Mouse (Mus musculus) telencephalon, adult 2 months (tissue): ENCODE measurements around the gene Fxr1.
"Not testable (repeated sequence)": the region's sequence is repeated elsewhere in the genome, so short reads cannot be mapped to it uniquely, and the experiment has no call there.

Experiments used
- DNase-seq: peaks from one replicate; pipeline ENCODE4 v3.0.0-alpha.2; 2011; ENCODE audit warnings: low read depth, low spot score

Gene Fxr1

DNA sequence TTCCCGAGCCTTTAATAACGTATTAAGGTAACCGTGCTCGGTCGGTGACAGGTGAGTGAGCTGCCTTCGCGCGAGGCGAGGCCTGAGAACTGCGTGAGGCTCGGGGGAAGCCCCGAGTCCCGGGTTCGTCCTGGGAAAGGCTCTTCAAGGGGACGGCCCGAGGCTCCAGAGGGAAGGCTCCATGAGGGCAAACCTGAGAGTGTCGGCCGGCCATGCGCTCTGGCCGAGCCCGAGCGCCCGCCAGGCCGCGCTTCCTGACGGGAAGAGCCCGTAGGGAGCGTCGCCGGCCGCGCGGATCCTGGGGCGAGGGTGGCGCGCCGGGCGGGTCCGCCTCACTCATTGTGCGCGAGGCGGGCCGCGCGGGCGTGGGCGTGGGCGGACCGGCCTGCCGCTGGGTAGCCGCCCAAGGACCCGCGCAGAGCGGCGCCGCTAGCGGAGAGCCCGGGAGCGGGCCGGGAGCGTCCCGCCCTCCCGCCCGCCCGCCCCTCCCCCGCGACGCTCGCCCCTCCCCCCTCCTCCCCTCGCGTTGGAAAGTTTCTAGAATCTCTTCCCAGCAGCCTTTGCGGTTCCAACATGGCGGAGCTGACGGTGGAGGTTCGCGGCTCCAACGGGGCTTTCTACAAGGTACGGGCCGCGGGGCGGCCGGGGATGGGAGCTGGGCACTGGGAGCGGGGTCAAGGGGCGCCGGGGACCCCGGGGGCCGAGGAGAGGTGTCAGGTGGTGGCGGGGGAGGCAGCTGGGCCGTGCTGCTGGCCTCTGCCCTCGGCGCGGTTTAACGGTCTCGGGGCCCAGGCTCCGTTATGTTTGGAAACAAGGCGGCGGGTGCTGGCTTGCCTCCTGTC lies at the start of gene Fxr1:
Fxr1 (plus strand) TSS at position 404 of the 842 bp plus-strand sequence.
- peak; percentile 50 for DNase-seq

DNA sequence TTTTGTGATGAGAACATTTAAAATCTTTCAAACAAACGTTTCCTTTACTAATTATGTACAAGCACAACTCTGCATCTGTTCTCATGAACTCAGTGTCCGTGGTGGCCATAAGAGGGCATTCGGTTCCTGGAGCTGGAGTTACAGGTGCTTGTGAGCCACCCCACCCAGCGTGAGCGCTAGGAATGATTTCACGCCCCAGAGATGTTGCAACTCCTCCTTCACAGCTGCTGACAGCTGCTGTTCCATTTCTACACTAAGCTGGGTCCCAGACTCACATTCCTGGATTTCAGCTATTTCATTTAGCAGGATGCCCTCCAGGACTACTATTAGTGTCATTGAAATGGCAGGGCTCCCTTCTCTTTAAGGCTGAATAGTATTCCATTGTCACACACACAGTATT lies 40.3 kb upstream of the Fxr1 start:
- DNase-seq: no peak

DNA sequence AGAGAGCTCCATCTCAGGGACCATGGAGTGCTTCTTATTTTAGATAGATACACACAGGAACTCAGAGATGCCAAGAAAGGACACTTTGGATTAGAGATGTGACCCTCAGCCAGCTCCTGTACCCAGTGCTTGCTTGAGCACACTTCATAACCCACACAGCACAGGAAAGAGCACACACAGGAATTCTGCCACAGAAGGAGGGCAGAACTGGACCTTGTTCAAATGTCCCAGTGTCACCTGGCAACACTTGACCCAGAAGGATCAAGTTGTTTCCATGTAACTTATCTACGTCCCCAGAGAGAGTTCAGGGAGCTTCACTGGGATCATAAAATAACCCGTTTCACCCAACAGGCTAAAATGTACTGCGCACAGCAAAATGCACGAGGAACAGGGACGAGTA lies 37.0 kb upstream of the Fxr1 start:
- DNase-seq: no peak

DNA sequence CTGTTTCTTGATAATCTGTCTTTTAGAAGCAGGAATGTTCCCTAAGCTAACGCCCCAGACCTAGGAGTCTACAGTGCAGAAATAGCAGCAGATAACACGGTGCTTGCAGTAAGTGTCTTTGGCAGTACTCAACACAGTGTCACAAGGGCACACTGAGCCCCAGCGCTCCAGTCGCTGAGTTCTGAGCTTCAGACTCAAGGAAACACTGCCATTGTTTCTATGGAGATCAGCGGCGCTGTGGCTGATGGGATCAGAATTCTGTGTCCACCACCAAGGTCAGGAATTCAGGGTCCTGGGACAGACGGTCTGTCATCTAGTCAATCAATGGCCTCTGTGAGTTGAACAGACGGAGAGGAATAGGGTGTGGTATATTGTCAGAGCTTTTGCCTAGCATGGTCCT lies 30.4 kb upstream of the Fxr1 start:
- DNase-seq: no peak

DNA sequence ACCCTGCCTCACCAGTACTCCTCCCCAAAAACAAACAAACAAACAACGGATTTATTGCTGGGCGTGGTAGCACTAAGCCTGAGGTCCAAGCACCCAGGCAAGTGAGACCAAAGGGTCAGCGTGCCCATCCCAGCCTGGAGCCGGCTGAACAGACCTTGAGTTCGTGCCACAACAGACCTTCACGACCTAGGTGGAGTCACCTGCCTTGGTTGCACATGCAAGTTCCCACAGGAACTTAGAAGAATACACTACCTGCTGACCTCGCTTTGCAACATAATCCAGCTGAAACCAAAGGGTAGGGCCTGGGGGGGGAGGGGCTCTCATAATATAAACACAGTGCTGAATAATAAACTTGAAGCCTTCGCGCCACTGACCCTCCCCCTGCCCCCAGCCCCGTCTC lies 29.3 kb upstream of the Fxr1 start:
- no peak for DNase-seq

DNA sequence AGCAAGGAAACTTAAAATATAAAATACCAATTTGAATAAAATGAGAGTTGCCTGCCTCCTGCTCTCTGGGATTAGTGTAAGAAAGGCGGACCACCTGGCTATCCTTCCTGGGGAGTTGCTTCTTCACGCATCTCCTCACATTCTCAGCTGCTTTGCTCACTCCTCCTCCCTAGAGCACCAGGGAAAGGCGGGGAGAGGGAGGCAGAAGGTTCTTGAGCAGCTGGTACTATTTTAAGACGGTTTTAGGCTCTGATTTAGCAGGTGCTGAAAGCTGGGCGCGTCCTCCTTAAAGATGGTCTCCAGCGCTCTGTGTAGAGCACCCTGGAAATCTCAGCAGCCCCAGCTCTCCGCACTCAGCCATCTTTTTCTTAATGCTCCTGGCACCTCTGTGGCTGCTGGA lies 28.8 kb upstream of the Fxr1 start:
- peak; percentile 26 for DNase-seq

DNA sequence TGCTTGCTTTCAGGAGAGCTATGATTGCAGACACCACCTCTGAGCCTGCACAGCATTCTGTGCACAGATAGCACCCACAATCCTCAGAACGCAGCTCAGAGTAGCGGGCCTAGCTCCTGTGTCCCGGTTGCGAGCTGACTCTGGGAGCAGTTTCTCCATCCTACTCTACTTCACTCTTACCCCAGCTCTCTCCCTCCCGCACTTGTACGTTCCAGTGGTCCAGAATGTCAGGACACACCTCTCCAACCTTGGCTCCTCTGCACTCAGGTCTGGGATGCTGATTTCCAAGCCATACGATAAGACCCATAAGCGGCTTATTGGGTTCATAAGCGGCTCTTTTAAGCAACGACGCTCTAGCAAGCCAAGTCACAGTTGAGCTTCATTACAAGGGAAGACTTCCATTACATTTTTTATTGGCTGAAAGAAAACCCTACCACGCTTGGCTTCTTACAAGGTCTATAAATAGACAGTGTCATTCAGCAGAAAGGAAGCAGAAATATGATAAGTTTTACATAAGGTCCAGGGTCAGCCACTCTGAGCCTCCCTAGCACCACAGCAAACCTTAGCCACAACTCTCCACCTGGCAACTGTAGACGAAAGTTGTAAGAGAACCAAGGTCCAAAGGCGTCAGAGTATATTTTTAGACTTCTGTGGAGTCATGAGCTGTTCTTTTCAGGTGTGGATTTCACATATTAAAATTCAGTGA lies 26.2 kb upstream of the Fxr1 start:
- no peak for DNase-seq

DNA sequence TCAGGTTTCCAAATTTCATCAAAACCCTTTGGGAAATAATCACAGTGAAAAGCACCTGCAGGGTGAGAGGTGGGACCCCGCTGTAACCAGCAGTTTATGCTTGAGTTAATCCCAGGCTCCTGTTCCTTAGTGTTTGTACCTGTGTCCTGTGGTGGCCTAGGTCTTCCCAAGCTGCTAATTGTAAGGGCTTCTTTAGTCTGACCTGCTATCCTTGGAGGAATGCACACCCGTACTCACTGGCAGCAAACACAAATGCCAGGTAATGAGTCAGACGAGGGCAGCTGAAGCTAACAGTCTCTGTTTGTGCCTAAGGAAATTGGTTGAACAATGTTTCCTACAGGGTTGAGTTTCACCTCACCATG lies 25.6 kb upstream of the Fxr1 start:
- no peak for DNase-seq

DNA sequence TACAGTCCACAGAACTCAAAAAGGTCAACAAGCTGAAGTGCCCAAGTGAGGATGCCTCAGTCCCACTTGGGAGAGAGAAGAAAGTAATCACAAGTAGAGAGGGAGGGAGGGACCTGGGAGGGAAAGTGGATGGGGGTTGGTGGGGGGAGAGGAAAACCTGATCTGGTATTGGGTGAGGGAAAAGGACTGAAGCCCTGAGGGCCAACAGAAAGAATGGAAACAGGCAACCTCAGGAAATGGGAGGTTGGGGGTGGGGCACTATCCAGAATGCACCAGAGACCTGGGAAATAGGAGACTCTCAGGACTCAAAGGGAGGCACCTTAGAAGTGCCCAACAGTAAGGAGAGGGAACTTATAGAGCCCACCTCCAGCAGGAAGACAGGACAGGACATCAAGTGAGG lies 18.1 kb upstream of the Fxr1 start:
- not testable (repeated sequence) for DNase-seq

DNA sequence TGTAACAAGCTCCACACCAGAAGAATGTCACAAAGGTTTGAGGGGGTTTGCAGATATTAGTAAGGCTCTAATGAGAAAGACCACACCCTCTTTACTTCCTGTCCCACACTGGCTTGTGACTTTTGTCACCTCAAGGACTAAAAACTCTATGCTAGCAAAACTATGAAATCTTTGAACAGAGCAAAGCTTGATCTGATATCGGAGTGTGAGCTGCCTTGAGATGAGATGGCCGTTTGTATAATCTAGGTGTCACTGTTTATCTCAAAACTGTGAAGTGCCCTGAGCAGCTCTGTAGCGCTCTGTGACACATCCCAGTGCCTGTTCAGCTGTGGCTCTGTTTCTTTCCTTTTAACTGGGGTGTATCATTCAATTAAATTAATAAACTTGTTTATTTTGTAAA lies 15.9 kb upstream of the Fxr1 start:
- no peak for DNase-seq

DNA sequence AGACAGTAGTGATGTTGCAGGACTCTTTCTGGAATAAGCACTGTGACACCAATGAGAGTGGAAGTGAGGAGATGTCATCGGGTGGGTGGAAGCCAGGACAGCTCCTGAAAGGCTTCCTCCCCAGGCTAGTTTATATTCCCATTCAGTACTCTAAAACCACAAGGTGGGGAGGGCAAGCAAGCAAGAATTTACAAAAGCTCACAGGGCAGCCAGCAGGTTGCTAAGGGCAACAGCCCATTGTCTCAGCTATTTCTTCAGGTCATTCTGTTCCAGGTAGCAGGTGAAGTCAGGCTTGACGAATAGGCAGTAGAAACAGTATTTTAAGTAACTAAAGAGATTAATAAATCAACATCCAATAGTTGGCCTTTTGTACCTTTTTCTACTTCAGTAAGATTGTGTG lies 13.4 kb upstream of the Fxr1 start:
- DNase-seq: no peak

DNA sequence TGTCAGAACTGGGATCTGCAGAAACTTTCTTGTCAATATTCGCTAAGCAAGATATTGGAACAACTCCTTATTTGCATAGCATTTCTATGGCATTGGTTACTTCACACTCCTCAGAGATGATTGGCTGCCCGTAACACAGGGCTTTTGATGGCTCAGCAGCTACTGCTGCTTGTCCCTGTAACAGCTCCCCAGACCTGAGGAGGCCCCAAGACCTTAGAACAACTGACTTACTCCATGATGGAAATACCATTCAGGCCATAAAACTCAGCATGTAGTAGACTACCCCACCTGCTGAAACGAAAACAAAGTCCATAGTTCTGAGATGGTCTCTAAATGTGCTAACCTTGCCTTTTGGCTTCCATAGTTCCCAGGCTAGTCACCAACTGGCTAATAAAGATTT lies 12.9 kb upstream of the Fxr1 start:
- DNase-seq: no peak

DNA sequence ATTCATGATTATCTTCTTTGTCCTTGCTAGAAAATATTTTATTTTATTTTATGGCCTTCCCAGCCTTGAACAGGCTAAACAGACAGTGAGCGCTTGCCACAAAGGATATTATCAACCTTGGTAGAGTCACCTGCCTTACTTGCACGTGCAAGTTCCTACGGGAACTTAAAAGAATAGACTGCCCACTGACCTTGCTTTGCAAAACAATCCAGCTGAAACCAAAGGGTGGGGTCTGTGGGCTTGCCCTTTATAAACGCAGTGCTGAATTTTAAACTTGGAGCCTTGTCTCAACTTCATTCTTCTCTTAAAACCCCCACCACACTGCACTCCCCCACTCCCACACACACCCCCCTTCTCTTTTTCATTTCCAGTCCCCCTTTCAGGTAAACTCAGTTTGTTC lies 12.1 kb upstream of the Fxr1 start:
- DNase-seq: no peak

DNA sequence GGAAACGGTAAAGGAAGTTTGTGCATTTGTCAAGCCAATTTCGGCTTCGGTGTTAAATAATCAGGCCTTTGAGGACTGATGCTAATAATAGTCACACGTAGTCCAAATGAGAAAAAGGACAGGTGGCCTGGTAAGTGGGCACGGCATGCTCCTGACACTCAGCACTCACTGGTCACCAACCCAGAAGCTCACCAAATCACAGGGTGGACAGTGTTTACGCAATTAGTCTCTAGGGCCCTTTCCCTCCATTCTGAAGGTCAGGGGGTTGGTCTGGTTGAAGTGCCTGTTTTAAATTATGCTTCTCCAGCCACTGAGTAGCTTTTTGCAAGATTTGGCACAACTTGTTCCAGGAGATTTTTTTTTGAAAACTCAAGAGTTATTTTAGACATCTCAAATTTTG lies 11.6 kb upstream of the Fxr1 start:
- DNase-seq: no peak

DNA sequence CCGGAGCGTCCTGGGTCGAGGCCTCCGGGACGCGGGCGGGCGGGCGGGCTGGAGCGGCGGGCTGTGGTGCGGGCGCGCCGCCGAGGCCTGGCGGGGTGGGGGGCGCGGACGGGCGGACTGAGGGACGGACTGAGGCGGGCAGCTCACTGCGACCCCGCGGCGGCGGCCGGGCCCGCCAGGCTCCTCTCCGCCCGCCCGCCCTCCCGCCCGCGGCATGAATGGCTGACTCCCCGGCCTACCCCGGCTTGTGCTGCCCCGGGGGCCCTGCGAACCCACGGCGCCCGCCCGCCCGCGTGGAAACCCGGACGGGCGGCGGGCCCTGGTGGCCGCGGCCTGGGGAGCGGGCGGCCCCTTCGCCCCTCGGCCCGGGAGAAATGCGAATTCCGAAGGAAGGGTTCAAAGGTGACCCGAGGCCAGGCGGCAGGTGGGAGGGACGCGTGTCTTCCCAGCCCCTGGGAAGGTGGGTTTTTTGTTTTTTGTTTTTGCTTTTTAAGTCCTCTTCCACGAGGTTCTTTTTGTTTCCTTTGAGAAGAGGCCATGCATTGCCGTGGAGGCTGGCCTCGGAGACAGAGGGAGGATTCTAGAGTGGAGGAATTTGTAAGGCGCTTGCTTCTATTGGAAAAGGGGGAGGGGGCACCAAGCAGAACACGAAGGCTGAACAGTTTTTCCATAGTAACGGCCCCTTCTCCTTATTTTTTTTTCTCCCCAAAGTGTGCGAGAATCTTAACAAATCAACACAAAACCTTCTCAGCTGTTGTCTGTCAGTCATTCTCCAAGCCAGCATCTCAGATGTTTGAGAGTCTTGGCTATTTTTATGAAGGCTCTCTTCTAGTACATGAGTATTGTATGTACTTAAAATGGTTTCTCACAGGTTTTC lies 877 bp downstream of the Fxr1 start:
- no peak for DNase-seq

DNA sequence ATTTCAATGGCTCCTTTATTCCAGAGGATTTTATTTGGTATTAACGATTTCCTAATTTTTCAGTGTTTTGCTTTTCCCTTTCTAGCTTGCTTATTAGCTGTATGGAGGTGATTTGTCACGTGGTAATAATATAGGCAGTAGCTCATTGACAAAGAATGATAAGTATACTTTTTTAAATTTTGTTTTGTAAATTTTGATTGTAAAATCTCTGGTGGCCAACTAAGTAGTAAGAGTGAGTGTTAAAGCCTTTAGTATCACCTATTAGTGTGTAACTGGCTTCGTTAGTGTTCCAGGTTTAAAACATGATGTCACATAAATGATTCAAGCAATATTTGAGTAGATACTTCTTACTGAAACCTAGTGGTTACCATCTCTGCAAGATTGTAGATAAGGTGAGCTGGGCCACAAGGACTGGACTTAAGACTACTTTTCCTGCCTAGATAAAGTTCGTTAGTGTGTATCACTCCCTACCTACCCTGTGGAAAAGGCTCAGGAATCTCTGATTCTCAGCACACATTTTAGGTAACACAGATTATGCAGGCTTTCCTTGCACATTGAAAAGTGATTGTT lies 1.6 kb downstream of the Fxr1 start:
- no peak for DNase-seq

DNA sequence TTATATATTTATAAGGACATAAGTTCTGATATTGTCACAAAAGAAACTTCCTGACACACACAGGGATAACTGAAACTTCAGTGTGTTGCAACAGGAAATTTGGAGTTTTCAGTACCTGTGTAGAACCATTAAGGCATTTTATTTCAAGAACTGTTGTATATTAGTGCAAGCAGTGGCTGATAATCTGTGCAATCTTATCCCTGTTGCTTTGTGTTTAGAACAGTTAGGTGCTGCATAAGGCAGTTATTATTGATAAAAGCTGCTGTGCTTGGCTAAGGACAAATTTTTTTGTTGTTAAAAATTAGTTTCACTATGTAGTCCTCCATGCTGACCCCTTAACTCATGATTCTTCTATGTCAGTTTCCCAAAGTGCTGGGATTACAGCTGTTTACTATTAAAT lies 9.2 kb downstream of the Fxr1 start:
- DNase-seq: no peak

DNA sequence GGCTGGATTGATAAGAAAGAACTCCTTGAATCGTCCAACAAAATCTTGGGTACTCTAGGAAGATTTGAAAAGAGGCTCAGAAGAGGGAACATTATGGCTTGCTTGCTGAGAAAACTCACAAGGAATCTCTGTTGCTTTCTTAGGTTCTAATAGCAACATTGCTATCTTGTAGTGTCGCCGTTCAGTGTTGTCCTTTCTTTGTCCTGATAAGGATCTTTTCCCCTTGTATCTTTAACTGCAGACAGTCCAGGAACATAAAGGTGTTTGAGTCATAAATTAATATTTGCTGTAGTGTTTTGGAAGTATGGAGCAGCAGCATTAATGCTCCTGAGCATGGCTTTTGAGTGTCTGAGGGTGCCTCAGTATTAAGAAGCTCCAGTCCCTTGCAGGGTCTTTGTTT lies 10.9 kb downstream of the Fxr1 start:
- DNase-seq: no peak

DNA sequence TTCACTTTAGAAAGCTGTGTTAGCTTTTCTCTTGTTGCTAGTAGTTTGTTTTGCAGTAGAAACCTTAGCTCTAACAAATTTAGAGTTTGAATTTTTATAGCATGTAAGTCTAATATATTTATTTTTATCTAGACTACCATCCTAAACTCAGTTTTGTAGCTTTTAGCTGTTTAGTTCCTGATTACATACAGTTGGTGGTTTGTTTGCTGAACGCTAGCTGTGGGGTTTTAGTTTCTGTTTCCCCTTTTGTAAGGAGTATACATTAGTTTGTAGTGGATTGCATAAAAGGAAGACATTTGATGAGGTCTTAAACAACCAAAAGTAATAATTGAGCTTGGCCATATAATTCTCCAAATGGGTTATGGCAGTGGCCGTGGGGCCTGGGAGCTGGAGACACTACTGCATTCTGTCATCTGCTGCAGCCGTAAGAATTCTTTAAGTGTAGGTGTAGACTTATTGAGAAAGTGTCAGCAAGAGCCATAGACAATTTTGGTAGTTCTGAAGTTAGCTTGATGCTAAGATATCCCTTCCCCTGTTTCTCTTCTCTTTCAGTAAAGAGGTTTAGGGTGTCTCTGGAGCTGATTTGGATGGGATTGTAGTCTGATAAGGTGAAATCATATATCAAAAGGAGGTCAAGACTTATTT lies 14.1 kb downstream of the Fxr1 start:
- no peak for DNase-seq

DNA sequence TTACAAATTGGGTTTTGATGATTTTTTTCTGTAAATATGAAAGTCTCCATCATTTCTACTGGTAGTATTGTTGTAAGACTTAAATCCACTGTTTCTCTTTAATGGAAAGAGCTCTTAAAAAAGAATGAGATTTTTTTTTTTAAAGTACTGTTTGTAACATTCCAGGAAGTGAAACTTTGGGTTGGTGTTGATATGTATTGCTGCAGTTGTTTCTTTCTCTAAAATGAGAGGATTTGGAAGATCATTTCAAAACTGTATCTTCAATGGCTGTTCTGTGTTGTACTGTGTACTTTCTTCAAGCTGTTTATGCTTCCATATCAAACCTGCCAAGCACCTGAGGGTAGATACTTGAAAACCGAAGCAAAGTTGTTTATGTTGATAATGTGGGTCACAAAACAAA lies 15.1 kb downstream of the Fxr1 start:
- DNase-seq: no peak

DNA sequence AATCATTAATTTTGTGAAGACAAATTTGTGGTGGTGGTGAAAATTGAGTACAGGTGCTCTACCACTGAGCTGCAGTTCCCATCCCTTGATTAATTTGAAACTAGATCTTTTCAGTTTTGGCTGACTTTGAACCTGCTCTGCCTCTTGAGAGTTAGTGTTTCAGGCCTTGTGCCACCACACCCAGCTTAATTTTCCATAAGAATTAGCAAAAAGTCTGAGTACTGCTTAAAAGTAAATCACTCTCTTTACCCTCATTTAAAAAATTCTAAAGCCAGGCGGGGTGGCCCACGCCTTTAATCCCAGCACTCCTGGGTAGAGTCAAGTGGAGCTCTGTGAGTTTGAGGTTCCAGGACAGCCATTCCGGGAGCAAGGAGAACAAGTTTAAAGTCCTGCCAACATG lies 16.0 kb downstream of the Fxr1 start:
- no peak for DNase-seq

DNA sequence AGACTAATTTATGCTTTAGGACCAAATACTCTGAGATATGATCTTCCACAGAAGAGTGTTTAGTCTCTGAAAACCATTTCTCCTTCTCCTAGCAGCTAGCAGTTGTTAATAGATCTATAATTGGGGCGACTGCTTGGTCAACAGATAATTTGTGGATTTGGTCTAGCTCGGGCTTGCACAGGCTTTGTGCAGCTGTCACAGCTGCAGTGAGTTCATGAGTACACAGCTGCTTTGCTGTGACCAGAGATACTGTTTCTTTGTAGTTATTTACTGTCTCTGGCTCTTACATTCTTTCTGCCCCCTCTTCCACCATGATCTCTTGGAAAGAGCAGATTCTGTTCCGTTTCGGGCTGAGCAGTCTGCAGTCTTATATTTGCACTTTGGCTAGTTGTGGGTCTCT lies 22.2 kb downstream of the Fxr1 start:
- DNase-seq: no peak
